Mouse (Mus musculus): ENCODE results near the gene Lrba.

- TF ChIP-seq MYOG (IDR thresholded peaks at IDR 0.05; ENCODE audit: control insufficient read depth in 1 of 3, insufficient read depth in 1 of 3, insufficient read length in 2 of 3, low read depth in 2 of 3) (no peak), POLR2A (IDR thresholded peaks at IDR 0.05; ENCODE audit: insufficient read length, low read depth) (no peak), MYOD1 (IDR thresholded peaks at IDR 0.05; ENCODE audit: control insufficient read depth in 1 of 3, insufficient read length in 2 of 3, low read depth in 2 of 3) (no peak), USF1 (IDR thresholded peaks at IDR 0.05; ENCODE audit: low read depth) (no peak), TCF12 (IDR thresholded peaks at IDR 0.05; ENCODE audit: insufficient read depth, poor library complexity, severe bottlenecking) (no peak), SRF (IDR thresholded peaks at IDR 0.05; ENCODE audit: control insufficient read depth, insufficient read length, low read depth) (no peak), POLR2AphosphoS2 (IDR thresholded peaks at IDR 0.05; ENCODE audit: insufficient read length, low read depth) (no peak), MAX (IDR thresholded peaks at IDR 0.05; ENCODE audit: low read depth) (no peak), E2F4 (IDR thresholded peaks at IDR 0.05; ENCODE audit: insufficient read depth) (no peak), REST (IDR thresholded peaks at IDR 0.05; ENCODE audit: insufficient read depth, insufficient read length) (no peak)
Observed at GRCm38 (mm10) chr3:86754178-86754577, 529.7 kb downstream of the Lrba start.
